Mouse (Mus musculus) hindbrain, embryonic 10.5 days (tissue): ENCODE measurements around the gene Acer1. TPM values are rescaled to one million over a fixed set of nuclear protein-coding genes. Genes with fewer than 3 reads are reported as not detected.

Source experiments
- DNase-seq: peaks from one replicate; pipeline ENCODE4 v3.0.0-alpha.2; 2017; ENCODE audit warnings: low spot score
- H3K27ac ChIP-seq: fragments of 300-500 bp; sonication (generic); 2 replicates; pipeline ENCODE4 v1.5.1; 2016; ENCODE audit warnings: mild to moderate bottlenecking, moderate library complexity
- H3K27me3 ChIP-seq: fragments of 300-500 bp; sonication (generic); 2 replicates; pipeline ENCODE4 v1.6.1; 2016; ENCODE audit warnings: mild to moderate bottlenecking; ENCODE audit not compliant: poor library complexity, insufficient read depth, severe bottlenecking
- H3K36me3 ChIP-seq: fragments of 300-500 bp; sonication (generic); 2 replicates; pipeline ENCODE4 v1.6.1; 2016; ENCODE audit warnings: mild to moderate bottlenecking, moderate library complexity
- H3K4me1 ChIP-seq: fragments of 300-500 bp; sonication (generic); replicated peaks from 2 replicates; pipeline ENCODE4 v1.6.1; 2016; ENCODE audit warnings: mild to moderate bottlenecking
- H3K4me3 ChIP-seq: fragments of 300-500 bp; sonication (generic); 2 replicates; pipeline ENCODE4 v1.5.1; 2016; ENCODE audit warnings: mild to moderate bottlenecking, moderate library complexity
- H3K9me3 ChIP-seq: fragments of 300-500 bp; sonication (generic); 2 replicates; pipeline ENCODE4 v1.6.1; 2016; ENCODE audit warnings: mild to moderate bottlenecking, moderate library complexity
- WGBS: fragments of 180-500 bp; shearing (Covaris S2); methylation state at CpG from one replicate; pipeline ENCODE4 v1.1.7; 2016; 5-methylcytosine and 5-hydroxymethylcytosine counted together
- polyA plus RNA-seq: library from polyadenylated mRNA; unstranded; fragments of >200 nt; fragmentation: Nextera tagmentation; extraction: Ambion mirVana; gene quantifications from 2 replicates; pipeline ENCODE4 v1.2.1, GENCODE M21; 2016

Gene Acer1
- polyA plus RNA-seq, 1 experiment from 2014 or later, result not detected

- no peak within 1 kb of the TSS for H3K4me3 ChIP-seq
- peaks cover 80% of the 10 kb centered on the region for H3K36me3 ChIP-seq
- no peaks in the 10 kb centered on the region for H3K27me3 ChIP-seq
- DNase-seq, result no peak
- WGBS, result 83% methylated on average over 9 of the region's 9 CpGs
- no peaks in the 10 kb centered on the region for H3K9me3 ChIP-seq
- no peak within 1 kb of the TSS for H3K27ac ChIP-seq
- peaks cover 16% of the 10 kb centered on the region for H3K4me1 ChIP-seq
Observed at GRCm38 (mm10) chr17:56999968-57000609, 18.2 kb upstream of the Acer1 start, which contains the start of gene Pspn. Gene Pspn, minus strand, starts transcription at chr17:57000018.

DNA sequence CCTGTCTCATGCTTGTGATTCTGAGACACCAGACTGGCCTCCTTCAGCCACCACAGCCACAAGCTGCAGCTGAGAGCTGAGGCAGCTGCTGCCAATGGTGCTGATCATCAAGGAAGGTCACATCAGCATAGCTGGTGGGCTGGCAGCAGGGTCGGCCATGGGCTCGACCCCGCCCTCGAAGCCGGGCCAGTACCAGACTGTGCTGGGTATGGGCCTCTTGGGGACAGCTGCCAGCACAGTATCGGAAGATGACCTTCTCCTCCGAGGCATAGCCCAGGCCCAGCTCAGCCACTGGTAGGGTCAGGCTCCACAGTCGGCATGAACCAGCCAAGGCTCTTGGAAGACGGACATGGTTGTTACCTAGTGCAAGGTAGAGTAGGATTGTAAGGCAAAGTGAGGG is 17.5 kb upstream of the Acer1 start:
- WGBS, result 94% methylated on average over 9 of the region's 9 CpGs
- peaks cover 80% of the 10 kb centered on the region for H3K36me3 ChIP-seq
- no peak overlapping the region for H3K4me3 ChIP-seq
- H3K27me3 ChIP-seq, result no peaks in the 10 kb centered on the region
- H3K27ac ChIP-seq, result no peak overlapping the region
- DNase-seq, result no peak
- H3K4me1 ChIP-seq, result peaks cover 16% of the 10 kb centered on the region
- H3K9me3 ChIP-seq, result no peaks in the 10 kb centered on the region

- Histone ChIP-seq H3K9me3 (no peaks in the 10 kb centered on the region), H3K4me3 (peak within 1 kb of the TSS; percentile 69), H3K4me1 (peaks cover 16% of the 10 kb centered on the region), H3K27me3 (no peaks in the 10 kb centered on the region), H3K36me3 (peaks cover 82% of the 10 kb centered on the region), H3K27ac (peak within 1 kb of the TSS; percentile 81)
- DNase-seq, result peak; percentile 96
- WGBS, result under 1% methylated on average over 38 of the region's 38 CpGs
Observed at GRCm38 (mm10) chr17:56997029-56997667, 15.2 kb upstream of the Acer1 start, which contains the start of gene Alkbh7. Gene Alkbh7, plus strand, starts transcription at chr17:56997339.

DNA sequence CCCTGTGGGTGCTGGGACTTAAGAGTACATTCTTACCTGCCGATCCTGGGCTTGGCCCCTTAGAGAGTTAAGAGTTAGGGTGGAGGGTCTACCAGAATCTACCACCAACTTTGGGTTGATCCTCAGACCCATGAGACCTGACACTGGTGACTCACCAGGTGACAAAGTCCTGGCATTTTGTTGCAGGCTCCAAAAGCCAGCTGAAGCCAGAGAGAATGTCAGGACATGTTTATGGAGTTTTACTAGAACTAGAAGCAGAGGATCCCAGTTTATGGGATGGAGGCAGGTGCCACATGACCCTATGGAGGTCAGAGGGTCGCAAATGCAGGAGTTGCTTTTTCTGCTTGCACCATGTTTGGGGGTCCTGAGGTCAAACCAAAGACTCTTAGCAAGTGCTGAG is 14.6 kb upstream of the Acer1 start:
- H3K36me3 ChIP-seq, result peaks cover 83% of the 10 kb centered on the region
- H3K27me3 ChIP-seq, result no peaks in the 10 kb centered on the region
- H3K4me1 ChIP-seq, result peaks cover 16% of the 10 kb centered on the region
- DNase-seq, result no peak
- no peak overlapping the region for H3K27ac ChIP-seq
- 77% methylated on average over 2 of the region's 2 CpGs for WGBS
- no peaks in the 10 kb centered on the region for H3K9me3 ChIP-seq
- H3K4me3 ChIP-seq, result peak overlapping the region; percentile 69

DNA sequence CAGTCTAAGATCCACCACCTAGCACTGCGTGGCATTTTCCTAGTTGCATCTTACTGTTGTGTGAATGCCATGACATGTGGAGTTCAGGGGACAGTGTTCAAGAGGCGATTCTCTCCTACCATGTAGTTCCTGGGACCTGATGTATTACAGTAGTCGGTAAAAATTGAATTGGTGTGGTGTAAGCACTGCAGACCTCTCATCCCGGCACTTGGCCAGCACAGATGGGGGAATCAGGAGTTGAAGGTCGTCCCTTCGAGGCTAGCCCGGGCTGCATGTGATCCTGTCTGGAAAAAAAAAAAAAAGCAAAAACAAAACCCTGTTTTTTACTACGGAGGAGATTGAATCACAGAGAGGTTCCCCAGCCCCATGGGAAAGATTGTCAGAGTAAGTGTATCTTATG is 13.1 kb upstream of the Acer1 start:
- Histone ChIP-seq H3K36me3 (peaks cover 70% of the 10 kb centered on the region), H3K9me3 (no peaks in the 10 kb centered on the region), H3K27me3 (no peaks in the 10 kb centered on the region), H3K4me3 (no peak overlapping the region), H3K4me1 (peaks cover 23% of the 10 kb centered on the region), H3K27ac (no peak overlapping the region)
- no peak for DNase-seq
- WGBS, result 94% methylated on average over 8 of the region's 8 CpGs

DNA sequence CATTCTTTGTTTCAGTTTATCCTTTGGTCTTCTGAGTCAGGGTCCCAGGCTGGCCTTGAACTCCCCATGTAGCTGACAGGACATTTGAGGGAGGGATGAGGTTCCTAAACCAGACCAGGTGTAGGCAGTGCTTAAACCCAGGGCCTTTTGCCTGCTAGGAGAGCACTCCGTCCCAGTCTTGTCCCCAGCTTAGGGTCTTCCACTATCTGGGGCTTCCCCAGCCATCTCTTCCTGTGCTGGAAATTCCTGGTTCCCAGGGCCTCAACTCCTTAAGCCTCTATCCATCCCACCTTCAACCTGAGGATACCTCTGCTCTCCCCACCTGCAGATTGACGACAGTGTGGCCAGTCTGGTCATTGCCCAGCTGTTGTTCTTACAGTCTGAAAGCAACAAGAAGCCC is 9.0 kb upstream of the Acer1 start:
- Histone ChIP-seq H3K36me3 (peaks cover 45% of the 10 kb centered on the region), H3K4me3 (peak overlapping the region; percentile 87), H3K4me1 (peaks cover 7% of the 10 kb centered on the region), H3K27me3 (no peaks in the 10 kb centered on the region), H3K9me3 (no peaks in the 10 kb centered on the region), H3K27ac (peak overlapping the region; percentile 93)
- DNase-seq, result no peak
- 70% methylated on average over 2 of the region's 2 CpGs for WGBS

- no peaks in the 10 kb centered on the region for H3K27me3 ChIP-seq
- H3K4me1 ChIP-seq, result peaks cover 7% of the 10 kb centered on the region
- H3K9me3 ChIP-seq, result no peaks in the 10 kb centered on the region
- H3K27ac ChIP-seq, result peak within 1 kb of the TSS; percentile 93
- peak; percentile 94 for DNase-seq
- peaks cover 37% of the 10 kb centered on the region for H3K36me3 ChIP-seq
- peak within 1 kb of the TSS; percentile 87 for H3K4me3 ChIP-seq
- WGBS, result under 1% methylated on average over 52 of the region's 52 CpGs
Observed at GRCm38 (mm10) chr17:56990115-56990746, 8.3 kb upstream of the Acer1 start, which contains the start of gene Clpp. Gene Clpp, plus strand, starts transcription at chr17:56990305.

DNA sequence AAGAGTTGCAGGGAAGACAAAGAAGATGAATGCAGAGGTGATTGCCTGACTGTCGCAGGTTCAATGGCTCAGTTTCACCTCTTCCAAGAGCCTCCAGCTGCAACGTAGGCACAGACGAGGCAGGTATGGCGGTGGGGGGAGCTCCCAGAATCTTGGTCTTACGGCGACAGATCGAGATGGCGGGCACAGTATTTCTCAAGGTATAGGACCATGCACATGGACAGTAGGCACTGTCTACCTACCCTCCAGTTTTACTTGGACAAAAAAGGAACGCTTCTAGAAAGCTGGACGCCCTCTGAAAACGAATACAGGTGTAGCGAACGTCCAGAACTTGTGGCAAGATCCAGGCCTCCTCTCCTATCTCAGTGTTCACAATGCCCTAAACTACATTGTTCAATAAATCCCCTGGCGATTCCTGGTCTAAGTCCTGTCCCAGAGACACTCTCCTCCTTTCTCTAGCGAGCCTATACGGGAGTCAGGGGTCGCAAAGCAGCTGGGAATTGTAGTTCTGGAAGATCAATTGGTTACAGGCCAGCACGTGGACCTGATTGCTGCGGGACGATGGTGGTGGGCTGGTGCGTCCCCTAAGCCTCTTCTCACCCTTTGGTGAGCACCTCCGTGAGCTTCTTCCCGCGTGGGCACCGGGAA is 7.7 kb upstream of the Acer1 start:
- no peak for DNase-seq
- H3K9me3 ChIP-seq, result no peaks in the 10 kb centered on the region
- peaks cover 7% of the 10 kb centered on the region for H3K4me1 ChIP-seq
- peaks cover 31% of the 10 kb centered on the region for H3K36me3 ChIP-seq
- 4% methylated on average over 25 of the region's 25 CpGs for WGBS
- peak overlapping the region; percentile 93 for H3K27ac ChIP-seq
- no peaks in the 10 kb centered on the region for H3K27me3 ChIP-seq
- peak overlapping the region; percentile 87 for H3K4me3 ChIP-seq

- Histone ChIP-seq H3K4me3 (peak overlapping the region; percentile 87), H3K9me3 (no peaks in the 10 kb centered on the region), H3K4me1 (peaks cover 7% of the 10 kb centered on the region), H3K27ac (no peak overlapping the region), H3K27me3 (no peaks in the 10 kb centered on the region), H3K36me3 (peaks cover 25% of the 10 kb centered on the region)
- DNase-seq, result no peak
- WGBS, result 74% methylated on average over 7 of the region's 7 CpGs
Observed at GRCm38 (mm10) chr17:56988921-56989430, 7.0 kb upstream of the Acer1 start.

- Histone ChIP-seq H3K4me1 (peaks cover 7% of the 10 kb centered on the region), H3K9me3 (no peaks in the 10 kb centered on the region), H3K27ac (no peak overlapping the region), H3K36me3 (peaks cover 19% of the 10 kb centered on the region), H3K27me3 (no peaks in the 10 kb centered on the region), H3K4me3 (no peak overlapping the region)
- WGBS, result 91% methylated on average over 7 of the region's 7 CpGs
- no peak for DNase-seq
Observed at GRCm38 (mm10) chr17:56988441-56988840, 6.5 kb upstream of the Acer1 start.

DNA sequence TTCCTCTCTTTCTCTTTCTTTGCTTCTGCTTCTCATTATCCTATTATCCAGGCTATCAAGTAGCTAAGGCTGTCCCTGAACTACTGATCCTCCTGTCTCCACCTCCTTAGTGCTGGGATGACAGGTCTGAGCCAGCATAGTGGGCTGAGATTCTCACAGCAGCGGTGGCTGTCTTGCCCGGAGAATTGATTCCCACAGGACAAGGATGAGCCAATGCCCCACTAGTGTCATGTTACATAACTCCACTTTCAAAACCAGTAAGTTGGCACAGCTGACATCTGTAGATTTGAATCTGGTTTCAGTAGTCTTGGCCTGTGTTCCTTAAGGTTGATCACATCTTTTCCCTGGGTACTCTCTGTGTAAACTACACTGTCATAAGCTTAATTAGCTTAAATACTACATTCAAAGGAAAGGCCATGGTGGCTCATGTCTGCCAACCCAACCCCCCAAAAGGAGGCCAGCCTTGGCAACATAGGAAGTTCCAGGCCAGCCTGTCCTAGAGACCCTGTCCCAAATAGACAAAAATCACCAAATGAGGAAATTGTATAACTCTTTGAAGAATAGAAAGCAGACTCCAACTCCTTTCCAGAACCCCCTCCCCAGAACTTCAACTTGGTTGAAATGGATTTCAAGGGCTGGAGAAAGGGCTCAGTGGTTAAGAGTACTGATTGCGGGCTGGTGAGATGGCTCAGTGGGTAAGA is 4.3 kb upstream of the Acer1 start:
- H3K27ac ChIP-seq, result no peak overlapping the region
- WGBS, result 83% methylated on average over 3 of the region's 3 CpGs

DNA sequence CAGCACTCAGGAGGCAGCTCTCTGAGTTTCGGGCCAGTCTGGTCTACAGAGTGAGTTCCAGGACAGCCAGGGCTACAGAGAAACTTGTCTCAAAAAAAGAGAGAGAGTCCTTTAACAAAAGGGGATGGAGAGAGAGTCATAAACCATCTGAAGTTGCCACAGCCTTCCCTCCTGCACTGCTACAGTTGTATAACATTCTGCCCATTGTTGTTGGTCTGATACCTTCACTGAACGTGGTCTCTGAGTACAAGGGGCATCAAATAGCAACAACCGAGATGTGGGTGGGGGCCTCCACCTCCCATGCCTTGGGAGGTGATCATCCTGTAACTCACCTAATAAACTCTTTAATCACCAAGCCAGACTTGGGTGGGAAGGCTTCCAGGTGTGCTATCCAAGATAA is 3.7 kb upstream of the Acer1 start:
- H3K4me3 ChIP-seq, result no peak overlapping the region
- H3K4me1 ChIP-seq, result peaks cover under 1% of the 10 kb centered on the region; the same call in 1 of the 2 replicates
- H3K36me3 ChIP-seq, result no peaks in the 10 kb centered on the region
- H3K9me3 ChIP-seq, result no peaks in the 10 kb centered on the region
- no peak for DNase-seq
- H3K27ac ChIP-seq, result no peak overlapping the region
- H3K27me3 ChIP-seq, result no peaks in the 10 kb centered on the region
- WGBS, result 79% methylated on average over 3 of the region's 3 CpGs

More for the DNA sequence above, 4.3 kb upstream of the Acer1 start:
- Histone ChIP-seq H3K27me3 (no peaks in the 10 kb centered on the region), H3K4me1 (peaks cover 6% of the 10 kb centered on the region), H3K9me3 (no peaks in the 10 kb centered on the region), H3K4me3 (no peak overlapping the region), H3K36me3 (no peaks in the 10 kb centered on the region)
- no peak for DNase-seq
